Mouse (Mus musculus) MN1 (cell line): Measurements from ENCODE around the gene Il20rb.

Experiments used
- DNase-seq: peaks from one replicate; pipeline ENCODE4 v3.0.0-alpha.2; 2016; ENCODE audit warnings: low spot score

Gene Il20rb

GRCm38 (mm10) chr9:100486431-100486830 lies at the start of gene Il20rb:
Gene Il20rb, minus strand, starts transcription at chr9:100486788.
- DNase-seq, result no peak

DNA sequence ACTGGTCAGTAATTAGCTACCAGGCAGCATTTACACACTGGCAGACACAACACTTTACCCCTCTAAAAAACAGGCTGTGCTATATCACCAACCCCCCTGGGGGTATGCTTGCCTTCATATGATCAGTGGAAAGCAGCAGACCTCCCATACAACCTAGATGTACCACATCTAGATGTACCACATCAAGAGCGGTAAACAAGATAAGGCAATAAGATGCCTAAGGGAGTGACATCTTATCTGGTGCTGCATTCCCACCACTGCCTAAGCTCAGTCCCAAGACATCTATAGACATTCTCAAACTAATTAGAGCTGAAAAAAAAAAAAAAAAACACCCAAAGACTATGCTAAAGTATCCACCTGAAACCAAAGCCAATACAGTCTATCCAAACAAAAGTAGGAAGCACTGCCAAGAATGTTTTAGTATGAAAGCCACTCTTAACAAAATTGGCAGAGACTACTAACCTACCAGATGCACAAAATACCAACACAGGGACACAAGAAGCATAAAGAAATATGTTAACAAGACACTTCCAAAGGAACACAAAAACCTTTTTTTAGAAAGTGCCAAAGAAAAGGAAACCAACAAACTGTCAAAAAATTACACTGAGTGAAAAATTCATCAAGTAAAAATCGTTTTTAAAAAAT lies 49.2 kb upstream of the Il20rb start:
- DNase-seq, result no peak

DNA sequence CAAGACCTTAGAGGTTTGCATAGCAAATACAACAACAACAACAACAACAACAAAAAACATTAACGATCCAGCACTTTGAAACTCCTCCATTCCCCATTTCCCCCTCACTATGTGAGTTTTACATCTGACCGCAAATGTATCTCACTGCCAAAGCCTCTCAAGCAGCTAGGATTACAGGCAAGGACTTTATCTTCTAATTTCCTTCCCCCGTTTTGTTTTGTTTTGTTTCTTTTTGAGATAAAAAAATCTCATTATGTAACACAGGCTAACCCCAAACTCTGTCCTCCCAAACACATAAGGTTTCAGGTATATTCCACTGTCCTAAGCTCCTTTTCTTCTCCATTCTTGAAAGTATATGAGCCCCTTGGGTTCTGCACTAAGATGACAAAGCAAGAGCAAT lies 48.1 kb upstream of the Il20rb start:
- no peak for DNase-seq

DNA sequence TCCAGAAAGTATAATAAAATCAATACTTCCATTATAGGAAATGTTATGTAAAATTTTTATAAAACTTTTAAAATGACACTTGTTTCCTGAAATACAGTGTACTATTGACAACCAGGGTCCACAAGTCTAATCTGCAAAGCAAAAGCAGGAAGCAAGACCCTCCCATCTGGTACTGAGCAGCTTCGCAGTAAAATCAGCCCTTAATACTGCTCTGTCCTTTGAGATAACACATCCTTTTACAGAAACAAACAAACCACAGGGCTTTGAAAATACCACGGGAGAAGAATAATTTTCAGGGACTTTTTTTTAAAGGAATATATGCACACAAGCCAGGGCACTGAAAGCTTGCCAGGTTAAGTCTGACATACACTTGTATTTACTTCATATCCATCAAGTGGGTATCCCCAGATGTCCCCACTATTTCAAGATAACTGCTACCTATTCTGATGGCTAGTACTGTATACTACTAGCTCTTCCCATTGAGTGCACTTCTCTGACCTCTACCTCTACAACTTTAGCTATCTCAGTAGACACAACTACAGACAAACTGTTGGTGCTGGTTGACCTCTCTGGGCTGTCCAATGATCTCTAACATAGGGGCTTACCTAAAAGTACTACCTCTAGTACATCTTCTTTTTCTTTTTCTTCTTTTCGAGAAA lies 46.4 kb upstream of the Il20rb start:
- no peak for DNase-seq

- no peak for DNase-seq
These were observed 44.7 kb upstream of the Il20rb start for GRCm38 (mm10) chr9:100531296-100531695.

DNA sequence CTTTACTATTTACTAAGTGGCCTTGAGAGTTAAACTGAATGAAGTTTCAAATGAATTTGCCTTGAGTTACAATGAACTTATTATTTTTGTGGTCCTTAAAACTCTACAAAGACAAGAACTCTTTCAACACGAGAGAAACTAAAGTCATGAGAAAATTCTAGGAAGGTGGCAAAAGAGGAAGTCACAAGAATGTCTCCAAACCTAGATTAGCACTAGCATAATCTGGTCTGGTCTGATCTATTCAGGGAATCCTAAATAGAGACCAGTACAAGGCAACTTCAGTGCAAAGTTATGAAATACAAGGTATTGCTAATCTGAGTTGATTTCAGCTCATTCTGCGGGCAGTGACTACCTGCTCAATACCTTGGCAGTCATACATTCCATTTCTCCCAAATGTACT lies 38.6 kb upstream of the Il20rb start:
- DNase-seq, result no peak

DNA sequence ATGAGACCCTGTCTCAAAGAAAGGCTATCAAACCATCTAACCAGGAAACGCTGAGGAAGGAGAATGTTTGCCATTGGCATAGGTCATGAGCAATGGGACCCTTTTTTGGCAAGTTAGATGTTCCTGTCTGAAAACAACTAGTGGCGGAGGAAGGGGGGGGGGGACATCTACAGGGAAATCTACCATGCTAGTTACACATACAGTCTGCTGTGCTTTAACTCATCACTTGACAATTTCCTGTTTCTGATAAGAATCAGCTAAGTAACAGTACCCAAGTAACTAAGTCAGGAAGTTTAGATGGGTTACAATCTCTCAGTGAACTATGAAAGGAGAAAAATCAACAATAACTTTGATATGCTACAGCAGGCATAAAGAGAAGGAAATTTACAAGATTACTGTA lies 35.4 kb upstream of the Il20rb start:
- DNase-seq, result no peak

DNA sequence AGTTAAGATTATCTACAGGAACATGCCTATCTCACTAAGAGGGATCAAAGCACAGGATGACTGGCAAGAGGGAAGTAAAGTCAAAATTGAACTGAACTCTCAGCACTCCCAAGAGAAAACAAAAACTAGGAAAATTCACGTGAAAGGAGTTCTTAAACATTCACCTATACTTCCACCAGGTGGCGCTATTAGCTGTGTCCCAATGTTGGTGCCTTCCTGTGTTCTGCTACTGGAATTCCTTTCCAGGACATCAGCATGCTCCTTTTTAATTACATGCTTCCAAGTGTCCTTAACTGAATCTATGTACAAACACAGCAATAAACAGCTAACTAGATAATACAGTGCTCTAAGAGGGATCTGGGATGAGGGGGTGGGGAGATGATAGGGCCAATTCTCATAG lies 34.0 kb upstream of the Il20rb start:
- peak; percentile 79 for DNase-seq

- no peak for DNase-seq
These were observed 33.4 kb upstream of the Il20rb start for GRCm38 (mm10) chr9:100520012-100520411.

- no peak for DNase-seq
These were observed 21.0 kb upstream of the Il20rb start for GRCm38 (mm10) chr9:100507581-100507980.

GRCm38 (mm10) chr9:100506652-100507051 lies 20.1 kb upstream of the Il20rb start:
- DNase-seq, result no peak

GRCm38 (mm10) chr9:100505498-100505897 lies 18.9 kb upstream of the Il20rb start:
- DNase-seq, result no peak

- no peak for DNase-seq
These were observed 7.1 kb upstream of the Il20rb start for GRCm38 (mm10) chr9:100493611-100494261.

DNA sequence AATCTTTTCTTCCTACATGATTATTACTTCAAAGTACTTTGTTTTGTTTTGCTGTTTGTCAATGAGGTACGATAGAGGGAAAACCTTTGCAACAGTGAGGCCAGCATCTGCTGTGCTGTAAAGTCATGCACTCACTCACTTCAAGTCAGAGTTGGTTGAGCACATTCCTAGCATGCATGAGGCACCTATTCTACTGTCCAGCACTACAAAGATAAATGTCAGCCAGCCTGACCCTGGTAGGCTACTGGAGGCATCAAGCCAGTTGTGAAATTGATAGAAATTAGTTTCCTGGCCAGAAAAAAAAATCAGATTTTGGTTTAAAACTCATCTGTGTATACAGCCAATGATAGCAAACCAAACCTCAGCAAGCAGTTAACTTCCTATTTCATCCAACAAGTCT lies 4.8 kb upstream of the Il20rb start:
- no peak for DNase-seq

DNA sequence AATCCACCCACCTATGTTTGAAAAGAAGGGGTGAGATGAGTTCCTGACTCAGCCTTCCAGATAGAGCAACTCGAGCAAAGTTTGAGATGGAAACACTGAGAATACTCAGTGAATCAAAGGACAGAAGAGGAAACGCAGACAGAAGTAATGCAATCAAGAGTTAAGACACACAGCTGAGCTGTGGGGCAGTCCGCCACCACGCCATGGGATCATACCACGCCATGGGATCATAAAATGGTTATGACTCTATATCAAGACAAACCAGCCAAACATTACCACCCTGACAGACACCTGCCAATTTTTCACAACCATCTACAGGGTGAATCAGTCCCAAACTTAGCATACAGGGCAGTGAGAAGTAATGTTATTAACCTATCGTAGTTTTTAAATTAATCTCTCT lies 2.4 kb upstream of the Il20rb start:
- DNase-seq, result no peak

GRCm38 (mm10) chr9:100488056-100488713 lies 1.6 kb upstream of the Il20rb start:
- no peak for DNase-seq

DNA sequence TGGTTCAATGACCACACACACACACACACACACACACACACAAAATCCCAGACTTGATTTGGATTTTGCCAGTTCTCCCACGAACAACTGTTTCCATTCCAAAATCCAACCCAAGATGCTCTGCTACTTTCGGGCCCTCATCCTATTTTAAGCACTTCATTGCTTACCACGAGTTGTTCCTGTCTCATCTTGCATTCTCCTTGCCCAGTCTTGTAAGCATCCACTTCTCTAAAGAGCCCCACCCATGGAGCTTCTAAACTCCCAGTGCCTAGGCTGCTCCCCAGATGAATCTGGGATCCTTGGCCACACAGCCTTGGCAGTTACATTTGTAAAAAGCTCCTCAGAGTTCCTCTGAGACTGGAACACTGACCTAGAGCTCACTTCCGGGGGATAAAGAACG lies 3.3 kb downstream of the Il20rb start:
- DNase-seq, result no peak

- no peak for DNase-seq
These were observed 5.0 kb downstream of the Il20rb start for GRCm38 (mm10) chr9:100481626-100482025.

- DNase-seq, result no peak
These were observed 12.5 kb downstream of the Il20rb start for GRCm38 (mm10) chr9:100474056-100474455.

- no peak for DNase-seq
These were observed 13.2 kb downstream of the Il20rb start for GRCm38 (mm10) chr9:100473361-100473760.

- DNase-seq, result no peak
These were observed 13.7 kb downstream of the Il20rb start for GRCm38 (mm10) chr9:100472931-100473330.

DNA sequence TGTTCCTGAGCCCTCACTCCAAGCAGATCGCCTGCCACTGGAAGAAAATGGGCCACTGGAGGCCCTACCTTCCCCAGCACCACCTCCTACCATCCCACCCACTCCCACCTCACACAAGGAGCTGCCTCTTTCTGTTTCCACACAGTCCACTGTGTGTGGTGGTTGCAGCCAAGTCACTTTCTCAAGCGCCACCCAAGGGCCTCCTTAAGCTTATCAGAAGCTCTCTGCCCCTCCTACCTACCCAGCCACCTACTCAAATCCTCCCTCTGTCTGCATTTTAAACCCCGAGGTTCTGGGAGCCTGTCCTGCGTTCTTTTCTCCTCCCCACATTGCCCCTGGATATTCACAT lies 15.0 kb downstream of the Il20rb start:
- DNase-seq, result no peak
